Mouse (Mus musculus): Measurements from ENCODE around the gene Plcz1. TPM values are rescaled to one million over a fixed set of nuclear protein-coding genes. Genes with fewer than 3 reads are reported as not detected.

The Plcz1 gene
- polyA plus RNA-seq, 1 experiment from 2014 or later = not detected

DNA sequence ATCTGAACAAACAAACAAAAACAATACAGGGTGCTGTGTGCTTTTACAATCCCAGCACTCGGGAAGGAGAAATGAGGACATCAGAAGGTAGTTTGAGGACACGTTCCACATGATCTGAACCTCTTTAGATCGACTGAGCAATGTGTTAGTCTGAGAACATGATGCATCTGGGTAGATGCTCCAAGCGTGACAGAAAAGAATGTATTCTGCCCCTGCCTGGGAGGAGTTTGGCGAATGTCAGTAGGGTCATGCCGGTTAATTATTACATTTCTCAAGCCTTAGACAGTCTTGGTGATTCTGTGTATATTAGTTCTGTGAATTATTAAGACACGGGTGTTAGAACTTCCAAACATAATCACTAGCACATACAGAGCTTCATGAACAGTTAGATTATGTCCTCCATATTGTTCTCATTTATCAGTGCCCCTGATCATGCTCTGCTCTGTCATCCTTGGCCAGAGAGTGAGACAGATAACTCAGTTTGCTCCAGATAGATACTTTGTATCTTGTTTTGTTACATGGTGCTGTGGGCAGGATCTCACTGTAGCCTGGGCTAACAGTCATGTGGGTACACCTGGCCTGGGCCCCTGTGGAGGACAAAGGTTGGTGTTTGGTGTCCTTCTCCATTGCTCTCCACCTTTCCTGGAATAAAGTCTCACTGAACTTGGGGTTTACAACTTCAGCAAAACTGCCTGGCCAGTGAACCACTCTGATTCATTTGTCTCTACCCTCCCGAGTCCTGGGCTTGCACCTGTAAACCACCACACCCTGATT is 94.0 kb downstream of the Plcz1 start:
- ATAC-seq (ENCODE audit: insufficient number of reproducible peaks, insufficient read depth, low FRiP score, low TSS enrichment, low read depth) = no peak
- no peaks in the 10 kb centered on the region for H3K36me3 ChIP-seq
- H3K4me2 ChIP-seq = no peak overlapping the region
- no peak overlapping the region for H3K27ac ChIP-seq
- H3K9ac ChIP-seq = no peak overlapping the region
- WGBS = 86% methylated on average over 8 of the region's 8 CpGs
- H3K4me1 ChIP-seq = no peaks in the 10 kb centered on the region
- H3K9me3 ChIP-seq = 0 out of 2 replicates have a peak, but pooled peaks cover 3% of the 10 kb centered on the region
- H3K27me3 ChIP-seq = no peaks in the 10 kb centered on the region
- H3K4me3 ChIP-seq = no peak overlapping the region

Other genes starting within 250 kb of the Plcz1 start
- gene Capza3, start 205 bp downstream of the Plcz1 start, polyA plus RNA-seq (2015; fragmentation: Nextera tagmentation; extraction: Ambion mirVana) = not detected in 2 replicates